Mouse (Mus musculus): ENCODE data around the gene Zfp958.
"Not testable (repeated sequence)": the region's sequence is repeated elsewhere in the genome, so short reads cannot be mapped to it uniquely, and the experiment has no call there.

Zfp958 gene

DNA sequence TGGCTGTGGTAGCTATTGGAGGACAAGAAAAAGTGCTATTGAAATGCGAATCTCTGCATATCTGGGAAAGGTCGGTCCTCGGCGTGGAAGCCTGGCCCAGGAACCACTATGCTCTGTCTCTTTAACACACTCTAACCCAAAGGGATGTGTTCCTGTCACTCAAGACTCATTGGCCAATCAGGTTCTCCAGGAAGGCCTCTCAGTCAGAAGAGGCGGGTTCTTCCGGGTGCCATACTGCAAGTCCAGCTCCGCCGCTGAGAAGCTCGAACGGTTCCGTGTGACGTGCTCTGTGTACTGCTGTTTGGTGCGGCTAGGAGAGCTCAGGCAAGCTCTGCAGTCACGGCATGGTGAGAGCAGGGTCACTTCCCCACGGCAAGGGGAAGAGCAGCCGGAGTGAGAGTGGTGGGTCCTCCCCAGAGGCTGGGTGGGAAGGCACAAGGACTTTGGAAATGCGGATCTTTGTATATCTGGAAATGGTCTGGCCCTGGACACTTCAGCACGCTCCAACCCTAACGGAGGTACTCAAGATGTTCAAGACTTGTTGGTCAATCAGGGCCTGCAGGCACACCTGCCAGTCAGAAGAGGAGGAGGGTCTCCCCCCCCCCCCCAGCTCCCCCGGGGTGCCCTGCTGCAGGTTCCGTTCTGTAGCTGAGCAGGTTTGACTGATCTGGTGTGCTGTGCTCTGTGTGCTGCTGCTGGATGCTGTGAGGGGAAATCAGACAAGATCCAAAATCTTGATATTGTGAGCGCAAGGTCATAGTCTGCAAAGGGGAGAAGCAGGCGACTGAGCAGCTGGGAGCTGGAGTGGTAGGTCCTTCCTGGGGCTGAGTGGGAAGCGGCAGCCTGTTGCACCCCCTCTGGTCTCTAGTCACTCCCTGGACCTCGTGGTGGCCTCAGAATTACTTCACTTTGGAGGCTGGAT lies at the start of gene Zfp958:
Zfp958 (plus strand) TSS at position 236 of the 922 bp plus-strand sequence.
- peak; percentile 95 for DNase-seq (ENCODE audit: low read depth)

DNA sequence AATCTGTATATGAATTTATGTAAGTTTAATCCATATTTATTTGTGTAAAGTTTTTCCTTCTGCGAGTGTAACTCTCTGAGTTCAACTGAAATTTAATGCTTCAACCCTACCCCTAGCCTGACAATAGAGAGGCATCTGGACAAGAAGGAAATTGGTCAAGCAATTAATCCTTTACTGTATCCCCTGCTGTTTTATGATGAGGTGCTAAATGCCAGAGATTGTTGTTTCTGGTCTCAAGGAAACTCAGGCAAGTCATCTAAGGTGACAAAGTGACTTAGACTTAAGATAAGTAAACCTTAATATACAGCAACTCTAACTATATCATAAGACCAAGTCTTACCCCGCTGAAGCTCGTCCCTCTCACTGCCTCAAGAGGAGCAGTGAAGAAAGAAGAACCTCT lies 31.0 kb upstream of the Zfp958 start:
- DNase-seq (ENCODE audit: low read depth), result no peak

DNA sequence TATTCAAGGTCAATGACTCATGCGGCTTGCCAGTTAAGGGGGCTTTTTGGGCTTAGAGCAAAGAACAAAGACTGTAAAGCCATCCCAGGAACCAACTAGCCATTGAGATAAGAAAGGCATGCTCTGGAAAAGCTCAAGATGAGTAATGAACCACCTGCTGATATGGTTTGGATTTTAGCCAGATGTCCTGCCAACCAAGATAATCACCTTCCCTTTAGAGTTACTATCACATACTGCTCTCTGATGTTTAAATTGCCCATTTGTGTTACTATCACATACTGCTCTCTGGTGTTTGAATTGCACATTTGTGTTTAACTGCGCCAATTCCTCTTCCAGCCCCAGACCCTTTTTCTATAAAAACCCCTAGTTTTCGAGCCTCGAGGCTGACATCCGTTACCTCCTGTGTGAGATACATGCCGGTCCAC lies 30.2 kb upstream of the Zfp958 start:
- DNase-seq (ENCODE audit: low read depth), result no peak

DNA sequence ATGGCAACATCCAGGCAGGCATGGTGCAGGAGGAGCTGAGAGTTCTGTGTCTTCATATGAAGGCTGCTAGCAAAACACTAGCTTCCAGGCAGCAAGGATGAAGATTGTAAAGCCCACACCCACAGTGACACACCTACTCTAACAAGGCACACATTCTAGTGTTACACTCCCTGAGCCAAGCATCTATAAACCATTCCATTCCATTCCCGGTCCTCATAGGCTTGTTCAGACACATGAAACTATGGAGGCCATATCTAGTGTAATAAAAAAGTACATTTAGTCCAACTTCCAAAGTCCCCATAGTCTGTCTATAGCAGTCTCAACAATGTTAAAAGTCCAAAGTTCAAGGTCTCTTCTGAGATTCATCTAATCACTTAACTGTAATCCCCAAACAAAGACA lies 28.3 kb upstream of the Zfp958 start:
- no peak for DNase-seq (ENCODE audit: low read depth)

DNA sequence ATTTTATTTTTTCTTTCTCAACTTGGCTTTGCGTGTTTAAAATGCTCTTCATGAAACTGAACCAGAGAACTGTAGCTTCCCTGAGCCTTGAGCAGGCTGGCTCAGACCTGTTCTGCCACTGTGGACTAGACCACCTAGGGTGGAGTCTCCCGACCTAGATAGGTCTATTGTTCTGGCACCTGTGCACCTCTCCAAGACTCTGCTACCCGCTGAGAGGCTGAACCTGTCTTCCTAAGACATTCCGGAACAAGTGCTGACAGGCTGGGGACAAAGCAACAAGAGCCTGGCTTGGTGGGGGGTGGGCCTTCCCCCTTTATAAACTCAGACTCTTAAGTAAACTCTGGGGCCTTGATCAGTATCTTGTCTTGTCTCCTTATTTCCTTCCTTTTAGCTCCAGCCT lies 26.6 kb upstream of the Zfp958 start:
- DNase-seq (ENCODE audit: low read depth), result no peak

DNA sequence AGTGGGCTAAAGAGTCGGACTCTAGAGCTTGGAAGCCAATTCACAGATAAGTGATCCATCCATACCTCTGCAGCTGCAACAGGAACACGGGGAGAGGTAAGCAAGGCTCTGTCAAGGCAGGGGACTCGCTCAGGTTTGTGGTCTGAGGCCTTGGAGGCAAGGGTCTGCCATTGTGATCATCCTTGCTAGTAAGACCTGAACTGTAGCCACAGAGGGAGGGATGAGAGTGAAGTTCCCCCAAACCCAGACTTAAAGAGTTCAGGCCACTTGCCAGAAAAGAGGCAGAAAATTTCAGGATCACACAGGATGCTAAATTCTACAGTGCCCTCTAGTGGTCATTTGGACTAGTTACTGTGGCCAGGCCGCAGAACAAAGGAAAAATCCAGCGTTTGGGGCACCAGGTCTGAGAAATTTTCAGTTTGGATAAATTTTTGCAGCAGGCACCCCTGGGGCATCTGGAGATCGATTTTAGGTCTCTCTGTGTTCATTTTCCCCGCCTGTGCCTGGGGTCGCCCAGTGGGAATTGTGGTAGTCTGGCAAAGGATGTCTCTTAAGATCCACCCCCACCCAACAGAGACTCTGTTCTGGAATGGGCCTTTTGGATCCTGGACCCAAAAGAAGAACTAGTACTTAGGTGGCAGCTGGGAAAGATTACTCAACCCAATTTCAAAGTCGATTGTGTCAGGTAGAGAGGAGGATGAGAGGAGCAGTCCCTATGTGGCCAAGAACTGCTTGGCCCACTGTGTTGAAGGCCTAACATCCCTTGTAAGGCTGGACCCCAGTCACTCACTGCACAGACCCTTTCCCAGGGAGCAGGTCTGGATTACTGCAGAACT lies 24.6 kb upstream of the Zfp958 start:
- peak; percentile 21 for DNase-seq (ENCODE audit: low read depth)

DNA sequence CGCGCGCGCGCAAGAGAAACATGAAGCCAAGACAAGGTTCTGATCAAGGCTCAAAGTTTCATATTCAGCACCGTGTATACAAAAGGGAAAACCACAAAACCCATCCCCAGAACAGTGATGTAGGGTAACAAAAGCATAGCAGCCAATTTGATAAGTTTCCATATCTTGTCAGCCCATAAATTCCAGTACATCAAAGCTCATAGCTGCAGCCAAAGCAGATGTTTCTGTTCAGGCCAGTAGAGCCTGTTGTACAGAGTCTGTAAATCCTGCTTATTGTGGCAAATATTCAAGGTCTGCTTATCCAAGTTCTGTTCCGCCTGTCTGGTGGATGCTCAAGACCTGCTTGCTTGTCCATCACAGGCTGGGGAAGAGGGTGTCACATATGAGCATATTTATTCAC lies 4.1 kb upstream of the Zfp958 start:
- DNase-seq (ENCODE audit: low read depth), result no peak

DNA sequence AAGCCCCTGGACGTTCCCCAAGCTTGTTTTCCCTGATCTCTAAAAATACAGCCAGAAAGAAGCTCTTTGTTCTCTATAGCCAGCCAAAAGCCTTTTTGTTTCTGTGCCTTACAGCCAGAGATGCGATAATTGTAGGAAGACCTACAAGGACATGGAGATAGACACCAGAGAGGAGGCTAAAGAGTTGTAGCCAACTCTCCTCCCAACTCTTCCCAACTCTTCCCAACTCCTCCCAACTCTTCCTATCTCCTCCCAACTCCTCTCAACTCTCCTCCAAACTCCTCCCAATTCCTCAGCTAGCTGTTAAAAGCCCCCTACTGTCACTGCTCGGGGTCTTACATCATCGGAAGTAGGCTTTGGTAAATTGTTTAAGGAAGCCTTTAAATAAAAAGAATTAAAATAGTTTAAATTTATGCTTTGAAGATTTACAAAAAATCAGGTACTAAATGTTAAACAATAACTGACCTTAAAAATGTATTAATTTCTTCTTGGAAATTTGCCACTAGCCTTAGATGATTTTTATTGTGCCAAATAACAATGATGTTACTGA lies 1.3 kb upstream of the Zfp958 start:
- DNase-seq (ENCODE audit: low read depth), result not testable (repeated sequence)

DNA sequence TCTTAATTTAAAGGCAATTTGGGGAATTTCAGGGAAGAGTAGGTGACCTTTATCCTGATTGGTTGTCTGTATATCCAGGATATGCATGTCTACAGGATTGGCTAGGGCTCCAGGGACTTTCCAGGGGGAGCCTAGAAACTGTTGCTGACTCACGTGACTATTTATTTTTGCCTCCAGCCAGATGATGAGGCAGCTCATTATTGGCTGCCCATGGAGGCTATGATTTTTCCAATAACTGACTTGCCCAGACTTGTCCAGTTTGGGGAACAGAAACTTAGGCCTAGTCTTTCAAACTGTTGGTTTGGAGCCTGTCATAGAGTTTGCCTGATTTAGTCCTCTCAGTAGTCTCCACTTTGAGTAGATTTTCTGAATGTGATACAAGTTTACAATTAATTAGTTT lies 14.4 kb downstream of the Zfp958 start:
- no peak for DNase-seq (ENCODE audit: low read depth)

DNA sequence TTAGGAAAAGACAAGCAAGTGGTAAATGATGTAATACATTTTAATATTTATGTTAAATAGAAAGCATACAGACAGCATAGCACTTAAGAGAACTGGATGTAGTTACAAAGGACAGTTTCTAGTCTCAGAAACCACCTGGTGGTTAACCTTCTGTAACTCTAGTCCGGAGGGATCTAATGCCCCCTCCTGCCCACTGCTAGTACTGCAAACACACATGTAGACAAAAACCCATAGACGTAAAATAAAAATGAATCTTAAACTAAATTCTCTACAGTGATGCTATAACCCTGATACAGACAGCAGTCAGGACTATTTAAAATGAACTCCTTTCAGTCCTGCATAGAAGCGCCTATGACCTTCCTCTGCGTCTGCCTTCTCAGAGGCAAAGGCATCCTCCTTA lies 24.1 kb downstream of the Zfp958 start:
- DNase-seq (ENCODE audit: low read depth), result no peak

DNA sequence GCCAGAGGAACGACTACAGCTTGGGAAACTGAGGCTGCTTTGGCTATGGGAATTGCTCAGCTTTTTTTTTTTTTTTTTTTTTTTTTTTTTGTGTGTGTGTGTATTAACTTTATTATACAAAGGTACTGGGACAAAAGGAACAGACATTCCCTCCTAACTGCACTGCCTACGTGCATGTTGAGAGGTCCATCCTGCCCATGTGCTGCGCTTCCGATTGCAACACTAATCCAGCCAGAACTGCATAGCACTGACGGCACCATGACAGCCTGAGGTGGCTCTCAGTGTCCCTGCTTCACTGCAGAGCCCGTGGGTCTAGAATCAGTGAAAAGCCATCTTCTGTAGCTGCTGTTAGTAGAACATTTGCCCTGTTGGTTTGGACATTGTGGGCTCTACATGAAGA lies 30.0 kb downstream of the Zfp958 start:
- DNase-seq (ENCODE audit: low read depth), result not testable (repeated sequence)

DNA sequence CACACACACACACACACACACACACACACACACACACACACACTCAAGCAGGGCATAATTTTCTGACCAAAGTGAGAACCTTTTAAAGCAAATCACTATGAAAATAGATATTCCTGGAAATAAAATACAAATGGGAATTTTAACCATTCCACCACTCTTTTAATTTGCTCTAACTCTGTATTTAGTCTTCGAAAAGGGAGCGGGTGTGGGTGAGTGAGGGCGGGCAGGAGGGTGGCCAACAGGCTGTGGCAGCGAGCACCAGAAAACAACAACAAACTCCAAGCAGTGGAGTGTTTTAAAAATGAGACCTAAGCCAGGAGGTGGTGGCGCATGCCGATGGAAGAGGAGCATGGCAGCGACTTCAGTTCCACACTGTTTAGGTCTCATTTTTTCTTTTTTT lies 43.6 kb downstream of the Zfp958 start:
- peak; percentile 75 for DNase-seq (ENCODE audit: low read depth)

DNA sequence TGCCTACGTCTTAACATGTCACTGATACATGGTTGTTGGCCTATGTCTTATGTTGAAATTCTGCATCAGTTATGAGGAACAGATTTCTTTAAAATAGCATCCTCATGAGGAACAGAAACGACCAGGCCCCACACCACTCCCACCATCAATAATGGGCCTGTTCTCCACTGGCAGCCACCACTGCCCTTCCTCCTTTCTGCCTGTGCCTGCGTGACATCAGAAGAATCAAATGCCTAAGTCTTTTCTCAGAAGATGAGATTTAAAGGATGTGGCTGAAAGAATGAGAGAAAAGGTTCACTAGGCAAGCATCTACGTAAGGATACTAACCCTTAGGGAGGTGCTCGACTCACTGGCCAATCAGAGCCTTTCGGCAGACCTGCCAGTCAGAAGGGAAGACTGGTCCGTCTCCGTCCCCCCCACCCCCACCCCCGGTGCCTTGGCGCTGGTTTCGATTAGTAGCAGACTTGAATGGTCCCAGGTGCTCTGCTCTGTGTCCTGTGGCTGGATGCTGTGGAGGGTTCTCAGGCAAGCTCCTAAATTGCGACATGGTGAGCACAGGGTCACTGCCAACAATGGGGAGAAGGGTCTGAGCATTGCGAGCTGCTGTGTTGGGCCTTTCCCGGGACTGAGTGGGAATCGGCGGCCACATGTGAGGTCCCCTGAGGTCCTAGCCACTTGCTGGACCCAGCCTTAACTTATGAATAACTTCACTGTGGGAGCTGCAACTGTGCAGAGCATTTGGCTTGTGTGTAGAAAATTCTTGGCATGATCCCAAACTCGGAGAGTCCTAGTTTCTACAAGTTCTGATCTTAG lies 62.4 kb downstream of the Zfp958 start:
- DNase-seq (ENCODE audit: low read depth), result no peak

DNA sequence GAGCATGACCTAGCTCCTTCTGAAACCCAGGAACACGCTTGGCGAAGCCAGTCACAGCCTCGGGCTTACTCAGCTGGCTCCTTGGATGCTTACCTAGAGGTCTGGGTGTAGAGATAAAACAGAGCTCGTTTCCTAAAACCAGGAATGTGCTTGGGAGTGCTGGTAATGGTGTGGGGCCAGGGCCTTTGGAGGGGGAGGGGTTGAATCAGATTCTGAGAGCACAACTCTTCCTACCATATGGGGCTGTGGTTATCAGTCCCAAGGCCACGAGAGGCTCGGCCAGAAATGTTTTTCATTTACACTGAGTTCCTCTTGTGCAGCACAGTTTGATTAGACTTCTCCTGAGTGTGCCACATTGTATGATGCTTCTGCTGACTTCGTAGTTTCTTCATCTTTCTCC lies 63.6 kb downstream of the Zfp958 start:
- no peak for DNase-seq (ENCODE audit: low read depth)

DNA sequence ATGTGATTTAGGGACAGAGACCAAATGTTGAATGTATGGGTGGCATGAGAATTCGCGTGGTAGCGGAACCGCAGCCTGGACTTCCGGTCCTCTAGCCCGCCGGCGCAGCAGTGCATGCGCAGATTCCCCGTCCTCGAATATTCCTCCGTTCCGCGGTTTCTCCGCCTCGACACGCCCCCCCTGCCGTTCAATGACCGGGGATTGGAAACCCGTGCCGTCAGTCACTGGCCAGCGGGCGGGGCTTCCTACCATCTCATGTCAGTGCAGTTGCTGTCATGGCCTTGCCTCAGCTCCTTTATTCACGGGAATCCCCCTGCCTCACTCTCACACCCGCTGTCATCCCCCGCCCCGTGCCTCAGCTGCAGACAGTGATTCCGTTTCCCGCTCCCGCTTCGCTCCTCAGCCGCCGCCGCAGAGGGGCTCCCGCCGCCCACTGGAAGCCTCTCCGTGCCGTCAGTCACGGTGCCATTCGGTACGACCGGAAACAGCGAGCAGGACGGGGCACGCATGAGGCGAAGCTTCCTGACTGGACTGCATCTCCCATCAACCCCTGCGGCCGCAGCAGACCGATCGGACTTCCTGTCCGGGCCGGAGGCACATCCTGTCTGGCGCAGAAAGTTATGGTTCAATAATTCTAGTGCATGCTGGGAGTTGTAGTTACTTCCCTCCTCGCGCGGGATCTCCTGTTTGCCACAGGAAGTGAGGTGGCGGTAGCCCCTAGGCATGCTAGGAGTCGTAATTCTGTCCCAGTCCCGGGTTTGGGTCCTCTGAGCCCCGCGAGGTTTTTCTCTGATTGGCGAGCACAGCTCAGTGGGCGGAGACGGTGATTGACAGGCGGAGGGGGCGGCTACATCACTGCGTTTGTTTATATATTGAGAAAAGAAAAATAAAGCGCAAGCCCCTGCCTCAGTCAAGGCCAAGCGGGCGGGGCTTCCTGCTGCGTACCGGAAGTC lies 64.6 kb downstream of the Zfp958 start:
- peak; percentile 90 for DNase-seq (ENCODE audit: low read depth)

DNA sequence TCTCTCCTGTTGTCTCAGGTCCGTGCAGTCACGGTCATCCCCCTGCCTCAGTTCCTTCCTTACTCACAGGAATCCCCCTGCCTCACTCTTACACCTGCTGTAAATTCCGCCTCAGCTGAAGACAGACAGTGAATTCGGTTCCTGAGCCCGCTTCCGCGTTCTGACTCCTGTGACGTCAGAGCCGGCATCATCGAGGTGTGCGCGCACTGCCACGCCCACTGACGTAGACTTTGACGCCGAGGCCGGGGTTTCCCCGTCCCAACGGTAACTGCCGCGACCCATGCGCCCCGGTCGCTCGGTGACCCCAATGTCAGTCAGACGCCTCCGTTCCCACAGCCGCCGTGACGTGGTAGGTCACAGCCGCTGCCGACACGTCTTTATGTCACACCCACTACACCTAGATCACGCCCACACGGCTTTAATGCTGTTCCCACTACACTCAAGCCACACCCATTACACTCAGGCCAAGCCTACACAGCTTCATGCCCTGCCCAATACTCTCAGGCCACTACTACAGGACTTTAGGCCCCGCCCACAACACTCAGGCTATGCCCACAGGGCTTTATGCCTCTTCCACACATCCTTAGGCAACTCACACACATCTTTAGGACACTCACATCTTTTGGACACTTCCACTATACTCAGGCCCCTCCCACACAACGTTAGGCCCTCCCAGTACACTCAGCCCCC lies 65.4 kb downstream of the Zfp958 start:
- DNase-seq (ENCODE audit: low read depth), result peak; percentile 84

DNA sequence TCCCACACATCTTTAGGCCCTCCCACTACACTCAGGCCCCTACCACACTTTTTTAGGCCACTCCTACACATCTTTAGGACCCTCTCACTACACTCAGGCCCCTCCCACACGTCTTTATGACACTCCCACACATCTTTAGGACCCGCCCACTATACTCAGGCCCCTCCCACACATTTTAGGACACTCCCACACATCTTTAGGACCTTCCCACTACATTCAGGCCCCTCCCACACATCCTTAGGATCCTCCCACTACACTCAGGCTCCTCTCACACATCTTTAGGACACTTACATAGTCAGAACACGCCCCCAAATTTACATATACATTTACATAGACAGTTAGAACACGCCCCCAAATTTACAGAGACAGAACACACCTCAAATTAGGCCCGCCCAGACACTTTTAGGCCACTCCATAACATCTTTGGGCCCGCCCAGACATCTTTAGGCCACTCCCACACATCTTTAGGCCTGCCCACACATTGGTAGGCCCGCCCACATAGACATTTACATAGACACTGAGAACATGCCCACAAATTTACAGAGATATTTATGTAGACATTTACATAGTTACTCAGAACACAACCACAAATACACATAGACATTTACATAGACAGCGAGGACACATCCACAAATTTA lies 66.1 kb downstream of the Zfp958 start:
- DNase-seq (ENCODE audit: low read depth), result no peak

DNA sequence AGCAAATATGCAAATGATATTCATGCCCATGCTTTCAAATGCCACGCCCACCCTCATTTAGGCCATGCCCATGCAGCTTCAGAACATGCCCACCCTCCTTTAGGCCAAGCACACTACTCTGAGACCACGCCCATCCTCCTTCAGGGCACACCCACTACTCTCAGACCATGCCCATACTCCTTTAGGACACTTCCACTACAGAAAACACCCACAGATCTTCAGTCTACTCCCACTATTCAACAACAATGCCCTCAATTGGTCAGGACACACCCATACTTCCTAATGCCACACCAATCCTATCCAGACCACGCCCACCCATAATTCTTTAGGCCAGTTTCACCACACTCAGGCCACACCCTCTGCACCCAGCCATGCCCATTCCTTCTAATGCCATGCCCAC lies 66.8 kb downstream of the Zfp958 start:
- DNase-seq (ENCODE audit: low read depth), result no peak

Measured in c-Kit-positive CD71-positive TER-119-negative erythroid progenitor cells, embryonic 14.5 days (primary cell).